Mouse (Mus musculus): ENCODE data around the gene Lancl2. TPM values are rescaled to one million over a fixed set of nuclear protein-coding genes. Genes with fewer than 3 reads are reported as not detected.

Lancl2 gene
- polyA plus RNA-seq (2012), result 3.2 and 3.5 TPM in 2 replicates

DNA sequence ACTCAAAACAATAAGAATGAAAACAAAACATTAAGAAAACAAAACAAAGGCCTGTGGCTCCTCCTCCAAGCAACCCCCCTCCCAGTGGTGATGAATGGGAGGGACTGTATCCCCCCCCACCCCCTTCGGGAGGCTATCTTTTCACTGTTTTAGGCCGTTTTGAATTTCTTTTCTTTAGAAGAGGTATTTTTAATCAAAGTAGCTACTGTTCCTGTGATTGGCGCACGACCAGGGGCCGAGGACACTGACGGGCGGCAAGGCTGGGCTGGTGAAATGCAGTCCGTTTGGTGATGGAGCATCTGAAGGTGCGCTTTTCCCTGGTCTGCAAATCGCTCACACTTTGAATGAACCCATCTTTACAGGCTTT is at the start of gene Lancl2:
TSS of gene Lancl2 (plus strand) at position 165 of the 367 bp plus-strand sequence.
- Histone ChIP-seq H3K27me3 (ENCODE audit: control insufficient read depth) (no peaks in the 10 kb centered on the region), H3K36me3 (ENCODE audit: control insufficient read depth) (peaks cover 6% of the 10 kb centered on the region), H3K9me3 (ENCODE audit: control insufficient read depth, low read length) (no peaks in the 10 kb centered on the region), H3K4me3 (replicated peaks) (peak within 1 kb of the TSS; percentile 100), H3K4me1 (ENCODE audit: control insufficient read depth) (peaks cover 49% of the 10 kb centered on the region)
- TF ChIP-seq GATA1 (IDR thresholded peaks at IDR 0.05; ENCODE audit: low read length) (no peak), TAL1 (IDR thresholded peaks at IDR 0.05; ENCODE audit: low read length) (no peak)

GRCm38 (mm10) chr6:57661295-57661694 is 41.0 kb upstream of the Lancl2 start:
- Histone ChIP-seq H3K9me3 (ENCODE audit: control insufficient read depth, low read length) (no peaks in the 10 kb centered on the region), H3K27me3 (ENCODE audit: control insufficient read depth) (no peaks in the 10 kb centered on the region), H3K4me3 (replicated peaks) (no peak overlapping the region), H3K36me3 (ENCODE audit: control insufficient read depth) (no peaks in the 10 kb centered on the region; the same call in 1 of the 2 replicates), H3K4me1 (ENCODE audit: control insufficient read depth) (no peaks in the 10 kb centered on the region)
- TF ChIP-seq TAL1 (IDR thresholded peaks at IDR 0.05; ENCODE audit: low read length) (no peak), GATA1 (IDR thresholded peaks at IDR 0.05; ENCODE audit: low read length) (no peak)

- no peaks in the 10 kb centered on the region; the same call in none of the 2 replicates for H3K4me1 ChIP-seq (ENCODE audit: control insufficient read depth)
- H3K36me3 ChIP-seq (ENCODE audit: control insufficient read depth), result peaks cover 34% of the 10 kb centered on the region
- H3K4me3 ChIP-seq (replicated peaks), result no peak overlapping the region
- no peaks in the 10 kb centered on the region for H3K9me3 ChIP-seq (ENCODE audit: control insufficient read depth, low read length)
- TF ChIP-seq GATA1 (IDR thresholded peaks at IDR 0.05; ENCODE audit: low read length) (no peak), TAL1 (IDR thresholded peaks at IDR 0.05; ENCODE audit: low read length) (no peak)
- H3K27me3 ChIP-seq (ENCODE audit: control insufficient read depth), result no peaks in the 10 kb centered on the region
Observed at GRCm38 (mm10) chr6:57684156-57684555, 18.2 kb upstream of the Lancl2 start.

- Histone ChIP-seq H3K27me3 (ENCODE audit: control insufficient read depth) (peaks cover 2% of the 10 kb centered on the region; the same call in 1 of the 2 replicates), H3K9me3 (ENCODE audit: control insufficient read depth, low read length) (no peaks in the 10 kb centered on the region), H3K4me1 (ENCODE audit: control insufficient read depth) (peaks cover 29% of the 10 kb centered on the region), H3K36me3 (ENCODE audit: control insufficient read depth) (peaks cover 30% of the 10 kb centered on the region), H3K4me3 (replicated peaks) (peak within 1 kb of the TSS; percentile 94)
- TF ChIP-seq GATA1 (IDR thresholded peaks at IDR 0.05; ENCODE audit: low read length) (no peak), TAL1 (IDR thresholded peaks at IDR 0.05; ENCODE audit: low read length) (no peak)
Observed at GRCm38 (mm10) chr6:57691467-57692261, 10.7 kb upstream of the Lancl2 start, which contains the start of gene Pyurf. Gene Pyurf (minus strand): TSS chr6:57692078.

- Histone ChIP-seq H3K4me1 (ENCODE audit: control insufficient read depth) (peaks cover 29% of the 10 kb centered on the region), H3K4me3 (replicated peaks) (no peak overlapping the region), H3K9me3 (ENCODE audit: control insufficient read depth, low read length) (no peaks in the 10 kb centered on the region), H3K36me3 (ENCODE audit: control insufficient read depth) (peaks cover 18% of the 10 kb centered on the region), H3K27me3 (ENCODE audit: control insufficient read depth) (peaks cover 2% of the 10 kb centered on the region; the same call in 1 of the 2 replicates)
- TF ChIP-seq GATA1 (IDR thresholded peaks at IDR 0.05; ENCODE audit: low read length) (no peak), TAL1 (IDR thresholded peaks at IDR 0.05; ENCODE audit: low read length) (no peak)
Observed at GRCm38 (mm10) chr6:57693116-57693515, 9.2 kb upstream of the Lancl2 start.

DNA sequence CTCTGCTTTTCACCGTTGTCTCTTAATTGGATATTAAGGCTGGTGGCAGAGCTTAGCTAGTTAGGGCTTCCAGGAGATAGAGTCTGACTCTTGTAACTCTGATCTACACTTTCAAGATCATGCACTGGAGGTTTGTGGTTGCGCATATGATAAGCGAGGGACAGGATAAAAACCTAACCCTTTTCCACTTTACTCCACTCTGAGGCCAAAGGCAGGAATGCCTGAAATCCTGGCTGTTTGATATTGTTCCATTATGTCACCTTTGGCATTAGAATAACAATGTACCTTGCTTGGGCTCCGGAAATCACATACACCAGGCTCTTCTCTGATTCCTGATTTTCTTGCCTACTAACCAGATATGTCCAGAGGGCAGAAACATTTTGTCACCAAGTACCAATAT is 654 bp upstream of the Lancl2 start:
- H3K4me3 ChIP-seq (replicated peaks), result peak overlapping the region; percentile 100
- no peaks in the 10 kb centered on the region for H3K9me3 ChIP-seq (ENCODE audit: control insufficient read depth, low read length)

DNA sequence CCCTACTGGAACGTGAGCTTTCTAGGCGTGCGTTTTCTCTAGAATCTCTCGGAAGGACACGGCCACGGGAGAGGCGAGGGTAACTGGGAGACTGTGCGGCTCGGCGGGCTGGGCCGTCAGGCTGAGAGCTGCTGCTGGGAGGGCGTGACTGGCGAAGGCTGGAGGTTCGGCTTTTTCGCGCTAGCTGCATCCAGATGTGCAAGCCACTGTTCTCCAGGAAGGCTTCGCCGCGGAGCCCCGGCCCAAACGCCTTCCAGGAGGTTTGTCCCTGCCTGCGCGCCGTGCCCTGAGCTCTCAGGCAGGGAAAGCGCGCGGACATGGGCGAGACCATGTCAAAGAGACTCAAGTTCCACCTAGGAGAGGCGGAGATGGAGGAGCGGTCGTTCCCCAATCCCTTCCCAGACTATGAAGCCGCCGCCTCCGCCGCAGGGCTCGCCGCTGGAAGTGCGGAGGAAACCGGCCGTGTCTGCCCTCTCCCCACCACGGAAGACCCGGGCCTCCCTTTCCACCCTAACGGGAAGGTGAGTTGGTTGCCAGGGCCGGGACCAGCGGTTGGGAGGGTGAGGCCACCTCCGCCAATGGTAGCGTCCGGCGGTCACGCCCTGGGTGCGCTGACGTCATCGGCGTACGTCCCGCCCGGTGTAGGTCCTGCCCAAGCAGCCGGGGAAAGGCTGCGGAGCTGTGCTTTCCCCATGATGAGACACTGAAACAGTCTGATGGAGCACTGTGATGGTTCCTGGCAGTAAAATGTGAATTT is 581 bp downstream of the Lancl2 start:
- peak overlapping the region; percentile 100 for H3K4me3 ChIP-seq (replicated peaks)
- H3K4me1 ChIP-seq (ENCODE audit: control insufficient read depth), result peaks cover 49% of the 10 kb centered on the region
- no peaks in the 10 kb centered on the region for H3K9me3 ChIP-seq (ENCODE audit: control insufficient read depth, low read length)
- TF ChIP-seq TAL1 (IDR thresholded peaks at IDR 0.05; ENCODE audit: low read length), result no peak
- no peaks in the 10 kb centered on the region for H3K27me3 ChIP-seq (ENCODE audit: control insufficient read depth)
- H3K36me3 ChIP-seq (ENCODE audit: control insufficient read depth), result peaks cover 6% of the 10 kb centered on the region

More for the DNA sequence above, 654 bp upstream of the Lancl2 start:
- TF ChIP-seq GATA1 (IDR thresholded peaks at IDR 0.05; ENCODE audit: low read length) (no peak), TAL1 (IDR thresholded peaks at IDR 0.05; ENCODE audit: low read length) (no peak)
- Histone ChIP-seq H3K4me1 (ENCODE audit: control insufficient read depth) (peaks cover 45% of the 10 kb centered on the region), H3K27me3 (ENCODE audit: control insufficient read depth) (no peaks in the 10 kb centered on the region), H3K36me3 (ENCODE audit: control insufficient read depth) (peaks cover 6% of the 10 kb centered on the region)

- Histone ChIP-seq H3K4me3 (replicated peaks) (peak overlapping the region; percentile 100), H3K9me3 (ENCODE audit: control insufficient read depth, low read length) (no peaks in the 10 kb centered on the region), H3K27me3 (ENCODE audit: control insufficient read depth) (no peaks in the 10 kb centered on the region), H3K36me3 (ENCODE audit: control insufficient read depth) (peaks cover 6% of the 10 kb centered on the region), H3K4me1 (ENCODE audit: control insufficient read depth) (peaks cover 48% of the 10 kb centered on the region)
- TF ChIP-seq TAL1 (IDR thresholded peaks at IDR 0.05; ENCODE audit: low read length) (no peak), GATA1 (IDR thresholded peaks at IDR 0.05; ENCODE audit: low read length) (no peak)
Observed at GRCm38 (mm10) chr6:57703703-57704102, 1.4 kb downstream of the Lancl2 start.

GRCm38 (mm10) chr6:57706721-57707120 is 4.4 kb downstream of the Lancl2 start:
- Histone ChIP-seq H3K9me3 (ENCODE audit: control insufficient read depth, low read length) (no peaks in the 10 kb centered on the region), H3K4me3 (replicated peaks) (no peak overlapping the region), H3K36me3 (ENCODE audit: control insufficient read depth) (peaks cover 6% of the 10 kb centered on the region), H3K4me1 (ENCODE audit: control insufficient read depth) (peaks cover 55% of the 10 kb centered on the region), H3K27me3 (ENCODE audit: control insufficient read depth) (no peaks in the 10 kb centered on the region)
- no peak for TF ChIP-seq TAL1 (IDR thresholded peaks at IDR 0.05; ENCODE audit: low read length)
- no peak for TF ChIP-seq GATA1 (IDR thresholded peaks at IDR 0.05; ENCODE audit: low read length)
